Mouse (Mus musculus) megakaryocyte, embryonic 14.5 days (primary cell): ENCODE results near the gene Gcnt2. TPM values are rescaled to one million over a fixed set of nuclear protein-coding genes. Genes with fewer than 3 reads are reported as not detected.

Experiments used
- H3K27me3 ChIP-seq: replicated peaks from 2 replicates; pipeline ENCODE3; 2012; ENCODE audit warnings: inconsistent platforms
- H3K36me3 ChIP-seq: replicated peaks from 2 replicates; pipeline ENCODE3; 2012; ENCODE audit warnings: low read length, inconsistent platforms, mixed read lengths
- H3K4me1 ChIP-seq: 2 replicates; pipeline ENCODE4 v1.6.1; 2012; ENCODE audit warnings: inconsistent platforms
- H3K4me3 ChIP-seq: replicated peaks from 2 replicates; pipeline ENCODE3; 2012; ENCODE audit warnings: moderate library complexity, mild to moderate bottlenecking, inconsistent platforms
- H3K9me3 ChIP-seq: 2 replicates; pipeline ENCODE4 v1.6.1; 2012; ENCODE audit warnings: inconsistent platforms
- FLI1 ChIP-seq: IDR thresholded peaks from 2 replicates; pipeline ENCODE4 v1.6.1; 2012; ENCODE audit warnings: low read length, inconsistent platforms, mixed read lengths
- GATA1 ChIP-seq: IDR thresholded peaks from 3 replicates; pipeline ENCODE4 v1.6.1; 2012; ENCODE audit warnings: mixed read lengths, low read length, inconsistent platforms, borderline replicate concordance
- polyA plus RNA-seq: library from polyadenylated mRNA; stranded (reverse); fragments of >175 nt; gene quantifications from 2 replicates; pipeline ENCODE4 v1.2.3, GENCODE M21; 2012; ENCODE audit warnings: low replicate concordance; ENCODE audit not compliant: insufficient read depth

Gcnt2 gene
- polyA plus RNA-seq, 1 experiment: 0.82 TPM

- Histone ChIP-seq H3K27me3 (no peaks in the 10 kb centered on the region), H3K4me1 (peaks cover 49% of the 10 kb centered on the region), H3K9me3 (peaks cover 12% of the 10 kb centered on the region), H3K36me3 (peaks cover 11% of the 10 kb centered on the region), H3K4me3 (peak overlapping the region; percentile 85)
- TF ChIP-seq FLI1 (no peak), GATA1 (no peak)
These were observed 9.5 kb downstream of the Gcnt2 start for GRCm38 (mm10) chr13:40868844-40869587.

DNA sequence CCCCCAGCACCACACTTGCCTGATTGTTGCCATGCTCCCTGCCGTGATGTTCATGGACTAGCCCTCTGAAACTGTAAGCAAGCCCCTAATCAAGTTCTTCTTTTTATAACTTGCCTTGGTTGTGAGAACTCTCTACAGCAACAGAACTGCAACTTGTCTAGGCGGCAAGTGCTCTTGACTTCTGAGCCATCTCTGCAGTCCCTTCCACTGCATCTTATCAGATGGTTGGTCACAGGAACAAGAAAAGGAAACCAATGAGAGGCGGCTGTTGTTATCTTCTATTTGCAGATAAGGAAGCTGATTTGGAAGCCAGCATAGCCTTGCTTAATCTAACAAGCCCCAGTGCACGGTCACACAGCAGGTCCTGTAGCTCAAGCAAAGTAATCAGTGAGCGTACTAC lies 14.5 kb downstream of the Gcnt2 start:
- H3K4me1 ChIP-seq: peaks cover 41% of the 10 kb centered on the region
- H3K27me3 ChIP-seq: no peaks in the 10 kb centered on the region
- peaks cover 13% of the 10 kb centered on the region for H3K36me3 ChIP-seq
- TF ChIP-seq FLI1 (no peak), GATA1 (no peak)
- H3K4me3 ChIP-seq: peak overlapping the region; percentile 40
- H3K9me3 ChIP-seq: peaks cover 14% of the 10 kb centered on the region

DNA sequence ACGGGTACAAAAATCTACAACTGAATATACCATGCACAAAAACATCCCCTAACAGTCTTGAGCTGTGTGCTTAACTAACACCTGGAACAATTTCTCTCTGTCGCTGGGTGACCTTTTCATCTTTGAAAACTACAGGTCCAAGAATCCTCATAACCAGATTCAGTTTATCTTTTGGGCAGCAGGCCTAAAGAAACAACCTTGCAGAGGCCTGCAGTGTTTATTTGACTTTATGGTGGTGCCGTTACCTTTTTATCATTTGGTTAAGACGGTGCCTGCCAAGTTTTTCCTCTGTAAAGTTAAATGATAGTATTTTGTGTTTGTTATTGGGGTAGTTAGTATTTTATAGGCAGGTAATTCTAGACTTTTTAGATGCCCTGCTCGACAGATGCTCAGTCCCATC lies 15.9 kb downstream of the Gcnt2 start:
- Histone ChIP-seq H3K9me3 (peaks cover 14% of the 10 kb centered on the region), H3K36me3 (peaks cover 13% of the 10 kb centered on the region), H3K4me1 (peaks cover 38% of the 10 kb centered on the region), H3K27me3 (peaks cover 2% of the 10 kb centered on the region), H3K4me3 (no peak overlapping the region)
- TF ChIP-seq GATA1: no peak
- no peak for TF ChIP-seq FLI1

DNA sequence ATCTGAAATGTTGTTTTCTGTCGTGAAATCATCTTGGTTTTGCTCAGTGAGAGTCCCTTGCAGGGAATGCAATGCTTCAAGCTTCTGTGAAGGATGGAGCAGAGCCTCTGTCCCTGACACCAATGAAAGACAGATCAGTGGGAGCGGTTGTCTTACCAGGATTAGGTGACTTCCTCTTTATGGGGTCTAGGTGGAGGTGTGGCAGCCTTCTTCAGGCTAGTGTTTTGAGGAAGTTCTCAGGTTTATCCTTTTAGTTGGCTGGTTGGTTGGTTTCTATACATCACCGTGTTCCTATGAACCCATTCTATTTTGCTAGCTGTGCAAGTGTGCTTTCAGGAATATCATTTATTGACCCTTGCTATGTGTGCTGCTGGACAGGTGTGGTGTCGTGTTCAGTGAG lies 18.0 kb downstream of the Gcnt2 start:
- Histone ChIP-seq H3K36me3 (peaks cover 12% of the 10 kb centered on the region), H3K4me1 (peaks cover 32% of the 10 kb centered on the region), H3K9me3 (peaks cover 14% of the 10 kb centered on the region), H3K27me3 (peaks cover 2% of the 10 kb centered on the region), H3K4me3 (peak overlapping the region; percentile 66)
- no peak for TF ChIP-seq GATA1
- TF ChIP-seq FLI1: no peak

DNA sequence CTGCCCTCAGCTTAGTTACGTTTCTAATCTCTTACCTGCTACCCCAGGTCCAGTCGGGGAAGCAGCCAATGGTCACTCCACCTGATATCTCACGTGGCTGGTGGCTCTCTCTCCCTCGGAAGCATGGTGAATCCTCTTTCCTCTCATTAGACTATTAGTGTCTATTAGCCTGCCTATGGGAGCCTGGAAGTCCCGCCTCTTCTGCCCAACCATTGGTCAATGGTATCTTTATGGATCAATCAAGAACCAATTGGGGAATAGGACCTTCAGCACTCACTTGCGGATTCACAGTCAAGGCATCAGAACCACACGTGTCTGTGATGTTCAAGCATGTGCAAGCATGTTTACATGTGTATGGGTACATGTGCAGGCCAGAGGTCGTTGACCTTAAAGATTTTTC lies 21.0 kb downstream of the Gcnt2 start:
- H3K36me3 ChIP-seq: no peaks in the 10 kb centered on the region
- peaks cover 41% of the 10 kb centered on the region for H3K4me1 ChIP-seq
- H3K9me3 ChIP-seq: no peaks in the 10 kb centered on the region
- no peak overlapping the region for H3K4me3 ChIP-seq
- H3K27me3 ChIP-seq: peaks cover 2% of the 10 kb centered on the region
- TF ChIP-seq GATA1 (no peak), FLI1 (no peak)

DNA sequence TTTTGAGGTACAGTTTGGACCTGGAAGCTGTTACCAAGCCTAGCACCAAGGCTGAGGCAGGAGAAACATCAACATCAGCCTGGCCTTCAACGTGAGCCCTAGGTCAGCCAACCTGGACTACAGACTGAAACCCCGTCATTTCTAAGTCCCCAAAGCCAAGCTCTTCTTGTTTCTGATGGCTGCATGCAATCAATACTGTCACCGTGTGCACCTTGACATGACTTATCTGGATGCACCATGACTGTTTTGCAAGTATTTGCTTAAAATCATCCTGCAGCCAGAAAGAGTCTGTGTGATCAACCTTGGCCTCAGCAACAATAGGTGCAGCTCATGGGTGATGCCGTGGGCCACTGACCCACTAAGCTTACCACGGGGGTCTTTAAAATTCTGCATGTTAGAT lies 23.1 kb downstream of the Gcnt2 start:
- TF ChIP-seq FLI1: no peak
- no peak for TF ChIP-seq GATA1
- Histone ChIP-seq H3K27me3 (peaks cover 6% of the 10 kb centered on the region), H3K9me3 (no peaks in the 10 kb centered on the region), H3K4me3 (no peak overlapping the region), H3K4me1 (peaks cover 55% of the 10 kb centered on the region), H3K36me3 (no peaks in the 10 kb centered on the region)

- TF ChIP-seq GATA1: no peak
- no peak for TF ChIP-seq FLI1
- Histone ChIP-seq H3K36me3 (no peaks in the 10 kb centered on the region), H3K4me3 (no peak overlapping the region), H3K27me3 (peaks cover 12% of the 10 kb centered on the region), H3K9me3 (no peaks in the 10 kb centered on the region), H3K4me1 (peaks cover 53% of the 10 kb centered on the region)
These were observed 24.3 kb downstream of the Gcnt2 start for GRCm38 (mm10) chr13:40883903-40884302.

- Histone ChIP-seq H3K36me3 (no peaks in the 10 kb centered on the region), H3K27me3 (peaks cover 10% of the 10 kb centered on the region), H3K4me3 (no peak overlapping the region), H3K4me1 (peaks cover 55% of the 10 kb centered on the region), H3K9me3 (no peaks in the 10 kb centered on the region)
- TF ChIP-seq FLI1: no peak
- no peak for TF ChIP-seq GATA1
These were observed 25.3 kb downstream of the Gcnt2 start for GRCm38 (mm10) chr13:40884878-40885277.

GRCm38 (mm10) chr13:40885935-40886642 lies 26.5 kb downstream of the Gcnt2 start:
- peaks cover 62% of the 10 kb centered on the region for H3K4me1 ChIP-seq
- TF ChIP-seq FLI1: no peak
- no peak for TF ChIP-seq GATA1
- H3K27me3 ChIP-seq: peaks cover 11% of the 10 kb centered on the region
- no peaks in the 10 kb centered on the region for H3K9me3 ChIP-seq
- peaks cover 4% of the 10 kb centered on the region for H3K36me3 ChIP-seq
- peak overlapping the region; percentile 91 for H3K4me3 ChIP-seq
